Mouse (Mus musculus) embryo, embryonic 11 days (tissue): ENCODE data around the gene Afap1l2.
A peak's percentile ranks its signal among the peaks of the same experiment; 100 is the strongest.

ENCODE experiments used
- DNase-seq: peaks from one replicate; pipeline ENCODE4 v3.0.0-alpha.2; 2015

The Afap1l2 gene

GRCm38 (mm10) chr19:56974159-56974558, 33.9 kb downstream of the Afap1l2 start:
- DNase-seq, result no peak

- no peak for DNase-seq
Measured at GRCm38 (mm10) chr19:56972768-56973167, 35.3 kb downstream of the Afap1l2 start.

DNA sequence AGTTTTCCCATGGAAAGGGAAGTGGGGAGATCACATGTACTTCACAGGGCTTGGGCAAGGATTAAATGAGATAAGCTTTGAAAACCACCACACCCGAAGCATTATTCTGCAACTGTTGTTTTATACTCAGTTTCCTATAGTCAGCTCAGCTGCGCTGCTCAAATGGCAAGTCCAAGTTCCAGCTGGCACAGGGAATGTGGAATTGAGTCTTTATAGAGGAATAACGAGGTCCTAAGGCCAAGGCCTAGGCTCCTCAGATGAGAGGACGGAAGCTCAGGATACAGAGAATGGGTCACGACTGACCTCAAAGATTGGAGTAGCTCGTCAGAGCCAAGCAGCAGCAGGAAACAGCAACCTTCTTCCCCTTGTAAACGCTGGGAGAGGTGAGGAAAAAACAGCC, 36.7 kb downstream of the Afap1l2 start:
- DNase-seq, result no peak

DNA sequence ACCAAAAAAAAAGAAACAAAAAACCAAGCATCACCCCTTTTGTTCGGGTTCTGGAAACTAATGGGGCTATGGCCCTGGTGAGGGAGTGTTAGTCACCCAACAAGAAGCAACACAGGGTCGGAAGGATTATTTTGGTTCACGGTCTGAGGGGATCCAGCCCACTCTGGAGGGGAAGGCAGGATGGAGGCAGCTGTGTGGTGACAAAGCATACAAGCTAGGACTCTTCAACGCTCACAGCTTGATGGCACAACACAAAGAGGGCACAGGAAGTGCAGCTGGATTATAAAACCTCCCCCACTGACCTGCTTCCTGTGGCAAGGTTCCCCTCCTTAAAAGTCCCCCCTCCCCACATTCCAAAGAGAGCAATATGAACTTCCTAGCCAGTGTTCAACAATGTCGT, 44.2 kb downstream of the Afap1l2 start:
- no peak for DNase-seq

GRCm38 (mm10) chr19:56959601-56960000, 48.4 kb downstream of the Afap1l2 start:
- DNase-seq, result no peak

GRCm38 (mm10) chr19:56959057-56959456, 49.0 kb downstream of the Afap1l2 start:
- no peak for DNase-seq

- DNase-seq, result no peak
Measured at GRCm38 (mm10) chr19:56958582-56959021, 49.4 kb downstream of the Afap1l2 start.

DNA sequence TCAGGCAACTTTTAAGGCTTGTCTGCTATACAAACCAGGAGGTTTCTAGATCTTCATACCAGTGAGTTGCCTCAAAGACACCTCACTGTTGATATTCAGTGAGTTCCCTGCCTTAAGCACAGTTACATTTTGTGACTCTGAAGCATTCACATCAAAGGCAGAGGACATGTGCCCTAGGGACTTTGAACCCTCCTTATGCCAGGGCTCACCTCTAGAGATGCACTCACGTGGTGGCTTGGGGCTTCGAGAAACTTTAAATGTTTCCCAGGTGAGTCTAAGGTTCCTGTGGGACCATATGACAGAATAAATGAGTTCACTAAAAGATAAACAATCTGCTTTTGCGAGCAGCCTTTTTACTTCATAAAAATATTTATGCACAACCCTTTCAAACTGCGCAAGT, 50.0 kb downstream of the Afap1l2 start:
- no peak for DNase-seq

DNA sequence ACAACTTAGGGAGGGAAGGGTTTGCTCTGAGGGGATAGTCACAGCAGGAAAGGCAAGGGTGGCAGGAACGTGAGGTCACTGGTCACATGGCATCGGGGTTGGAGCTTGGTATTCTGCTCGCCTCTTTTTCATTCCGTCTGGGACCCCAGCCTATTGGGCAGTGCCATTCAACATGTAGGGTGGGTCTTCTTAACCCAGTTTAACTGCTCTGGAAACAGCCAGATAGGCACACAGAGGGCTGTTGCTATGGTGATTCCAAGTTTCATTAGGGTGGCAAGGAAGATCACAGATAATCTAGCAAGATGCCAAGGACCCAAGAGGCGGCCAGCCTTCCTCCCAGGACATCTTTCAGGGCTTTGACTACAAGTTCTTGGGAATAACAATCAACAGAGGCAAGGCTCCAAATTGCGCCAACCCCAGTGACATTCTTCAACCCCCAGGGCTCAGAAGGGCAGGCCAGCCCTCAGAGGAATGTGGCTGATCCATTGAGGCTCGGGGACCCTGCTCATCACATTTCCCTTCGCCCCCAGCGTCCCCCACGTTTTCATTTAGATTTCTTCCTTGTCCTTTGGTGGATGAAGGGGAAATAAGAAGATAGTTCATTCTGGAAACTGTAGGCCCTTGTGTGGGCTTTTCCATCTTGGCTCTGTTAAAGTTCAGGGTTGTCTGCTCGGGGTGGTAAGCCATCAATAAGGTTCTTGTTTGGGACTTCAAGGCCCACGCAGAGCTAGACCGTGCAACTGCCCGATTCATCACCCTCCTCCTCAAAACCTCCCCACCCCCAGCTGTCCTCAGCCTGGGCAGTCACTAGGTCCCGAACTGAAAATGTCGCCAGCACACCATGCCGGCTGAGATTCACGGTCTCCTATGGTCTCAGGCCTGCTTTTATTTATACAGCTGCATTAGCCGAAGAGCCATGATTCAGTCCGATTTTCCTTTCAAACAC, 52.2 kb downstream of the Afap1l2 start:
- no peak for DNase-seq

DNA sequence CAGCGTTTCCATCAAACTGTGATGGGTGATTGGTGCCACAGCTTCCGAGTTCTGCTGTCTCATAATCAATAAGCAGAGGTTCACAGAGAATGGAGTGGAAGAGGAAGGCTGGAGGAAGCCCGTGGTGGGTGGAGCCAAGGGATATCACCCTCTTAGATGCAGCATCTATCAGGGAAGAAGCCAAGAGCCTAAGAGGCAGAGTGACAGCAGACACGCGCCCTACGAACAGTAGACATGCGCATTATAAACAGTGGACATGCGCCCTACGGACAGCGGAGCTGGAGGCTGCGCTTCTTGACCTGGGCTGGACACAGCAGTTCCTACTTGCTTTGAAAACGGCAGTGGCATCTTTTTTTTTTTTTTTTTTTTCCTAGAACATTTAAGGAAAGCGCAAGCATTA, 53.2 kb downstream of the Afap1l2 start:
- no peak for DNase-seq

- no peak for DNase-seq
Measured at GRCm38 (mm10) chr19:56953856-56954255, 54.2 kb downstream of the Afap1l2 start.

DNA sequence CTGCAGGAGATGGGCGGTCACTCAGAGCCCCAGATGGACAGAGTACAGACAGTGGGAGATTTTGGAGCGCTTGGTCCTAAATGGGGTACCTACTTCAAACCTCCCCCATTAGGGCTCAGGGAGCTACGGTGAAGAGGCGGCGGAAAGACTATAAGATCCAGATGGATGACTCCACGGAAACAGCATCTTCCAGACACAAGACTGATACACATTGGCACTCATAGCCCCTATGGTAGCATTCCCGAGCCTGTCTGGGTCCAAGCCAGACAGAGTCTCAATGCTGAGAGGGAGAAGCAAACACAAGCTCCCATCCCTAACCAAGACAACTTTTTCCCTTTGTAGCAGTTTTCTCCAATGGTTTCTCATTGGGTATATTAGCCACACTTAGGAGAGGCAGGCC, 57.2 kb downstream of the Afap1l2 start:
- DNase-seq, result no peak

DNA sequence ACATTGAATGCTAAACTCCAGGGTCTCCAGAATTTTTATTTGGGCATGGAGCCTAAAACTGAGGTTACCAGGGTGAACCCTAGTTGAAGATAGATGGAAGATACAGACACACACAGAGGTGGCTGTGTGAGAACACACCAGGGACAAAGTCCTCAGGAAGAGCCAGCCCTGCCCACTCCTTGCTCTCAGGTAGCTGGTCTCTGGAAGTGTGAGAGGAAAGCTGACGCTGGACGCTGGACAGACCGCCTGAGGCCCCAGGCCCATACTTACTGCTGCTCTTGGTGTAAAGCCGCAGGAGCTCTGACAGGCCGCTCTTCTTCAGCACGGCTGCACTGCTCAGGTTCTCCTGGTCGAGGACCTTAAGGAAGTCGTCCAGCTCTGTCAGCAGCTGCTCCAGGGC, 58.2 kb downstream of the Afap1l2 start:
- DNase-seq, result no peak

GRCm38 (mm10) chr19:56947971-56948610, 59.9 kb downstream of the Afap1l2 start:
- no peak for DNase-seq

- no peak for DNase-seq
Measured at GRCm38 (mm10) chr19:56946727-56947126, 61.3 kb downstream of the Afap1l2 start.

DNA sequence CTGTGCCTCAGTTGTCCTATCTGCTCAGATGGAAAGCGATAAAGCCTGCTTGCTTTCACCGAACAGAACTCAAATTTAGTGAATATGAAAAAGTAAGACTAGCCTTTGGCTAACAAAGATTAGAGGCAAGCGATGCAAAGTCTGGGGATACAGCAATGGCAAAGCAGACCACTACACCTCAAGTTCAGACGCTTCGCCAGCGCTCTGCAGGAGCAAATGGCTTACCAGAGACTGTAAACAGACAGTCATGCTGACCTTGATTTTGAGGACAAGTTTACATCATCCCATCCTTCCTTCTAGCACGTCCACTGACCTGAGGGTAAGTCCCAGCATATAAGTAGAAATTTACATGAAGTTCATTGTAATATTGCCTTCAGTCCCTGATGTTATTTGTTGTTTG, 61.8 kb downstream of the Afap1l2 start:
- no peak for DNase-seq

GRCm38 (mm10) chr19:56945621-56946020, 62.4 kb downstream of the Afap1l2 start:
- DNase-seq, result no peak

DNA sequence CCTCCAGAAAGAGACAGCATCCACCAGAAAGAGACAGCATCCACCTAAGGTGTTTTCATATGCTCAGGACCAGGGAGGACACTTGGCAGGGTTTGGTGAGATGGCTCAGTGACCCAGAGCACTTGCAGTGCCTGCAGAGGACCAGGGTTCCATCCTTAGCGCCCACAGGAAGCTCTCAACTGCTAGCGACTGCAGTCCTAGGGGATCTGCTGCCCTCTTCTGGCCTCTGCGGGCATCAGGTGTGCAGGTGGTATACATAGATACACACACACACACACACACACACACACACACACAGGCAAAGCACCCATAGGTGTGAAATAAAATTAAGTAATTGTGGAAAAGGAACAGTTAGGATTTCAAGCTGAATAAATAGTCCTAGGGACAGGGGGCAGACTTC, 63.2 kb downstream of the Afap1l2 start:
- no peak for DNase-seq

- DNase-seq, result no peak
Measured at GRCm38 (mm10) chr19:56944211-56944610, 63.8 kb downstream of the Afap1l2 start.

- no peak for DNase-seq
Measured at GRCm38 (mm10) chr19:56942216-56942615, 65.8 kb downstream of the Afap1l2 start.

DNA sequence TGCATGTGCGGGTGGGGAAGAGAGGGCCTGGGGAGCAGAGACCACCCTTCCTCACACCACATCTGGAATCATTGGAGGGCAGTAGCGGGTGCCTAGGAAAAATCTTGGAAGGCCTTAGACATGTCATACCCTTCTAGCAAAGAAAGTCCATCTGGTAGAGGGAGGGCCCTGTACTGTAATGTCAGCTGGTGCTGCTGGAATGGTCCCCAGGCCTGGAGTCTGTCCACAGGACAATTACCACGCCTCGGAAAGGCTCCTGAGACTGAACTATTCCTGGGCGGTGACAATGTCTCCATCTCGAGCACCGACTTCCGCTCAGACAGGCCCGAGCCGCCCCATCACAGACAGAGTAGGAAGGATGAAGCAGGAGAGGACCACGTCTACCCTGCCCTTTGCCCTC, 67.5 kb downstream of the Afap1l2 start:
- DNase-seq, result no peak

DNA sequence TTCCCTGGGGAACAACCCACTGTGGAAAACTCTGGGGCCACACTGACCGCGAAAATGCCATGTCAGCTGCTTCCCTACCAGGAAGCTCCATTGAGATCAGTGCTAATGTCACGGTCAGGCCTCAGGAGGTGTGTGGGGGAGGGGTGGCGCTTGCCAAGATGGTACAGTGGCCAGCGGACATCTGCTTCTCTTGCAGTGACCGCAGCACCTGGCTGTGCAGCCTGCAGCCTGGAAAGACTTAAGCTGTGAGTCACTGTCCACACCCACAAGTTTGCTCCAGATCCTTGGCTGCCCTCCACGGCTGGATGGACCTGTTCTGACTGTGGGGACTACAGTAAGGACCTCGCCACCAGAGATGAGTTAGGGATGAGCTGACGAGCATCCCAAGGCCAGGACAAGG, 68.2 kb downstream of the Afap1l2 start:
- peak; percentile 21 for DNase-seq

GRCm38 (mm10) chr19:56937911-56938310, 70.1 kb downstream of the Afap1l2 start:
- DNase-seq, result no peak

- no peak for DNase-seq
Measured at GRCm38 (mm10) chr19:56936253-56936652, 71.8 kb downstream of the Afap1l2 start.
